Mouse (Mus musculus): ENCODE measurements around the gene Itprid2.

The Itprid2 gene

DNA sequence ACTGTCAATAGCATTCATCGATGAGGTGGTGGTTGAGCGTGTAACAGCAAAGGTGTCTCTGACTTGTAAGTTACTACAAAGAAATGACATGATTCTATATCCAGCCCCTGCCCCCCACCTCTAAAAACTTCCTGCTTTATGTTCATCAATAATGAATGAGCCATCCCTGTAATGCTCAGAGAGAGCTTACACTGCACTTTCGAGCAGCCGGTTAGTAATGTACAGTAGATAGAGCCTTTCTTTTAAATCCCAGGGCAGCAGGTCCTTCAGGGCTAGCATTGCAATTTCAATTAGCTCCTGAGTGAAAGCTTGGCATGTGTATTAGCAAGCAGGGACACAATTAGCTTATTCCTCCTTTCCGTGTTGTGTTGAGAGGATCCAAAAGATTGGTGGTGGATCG is 72.4 kb downstream of the Itprid2 start, which contains the start of gene Ppp1r1c:
Ppp1r1c (plus strand) TSS at position 206 of the 400 bp plus-strand sequence.
- DNase-seq (ENCODE audit: low read depth in 2 of 2, low spot score in 2 of 2), result no peak

DNA sequence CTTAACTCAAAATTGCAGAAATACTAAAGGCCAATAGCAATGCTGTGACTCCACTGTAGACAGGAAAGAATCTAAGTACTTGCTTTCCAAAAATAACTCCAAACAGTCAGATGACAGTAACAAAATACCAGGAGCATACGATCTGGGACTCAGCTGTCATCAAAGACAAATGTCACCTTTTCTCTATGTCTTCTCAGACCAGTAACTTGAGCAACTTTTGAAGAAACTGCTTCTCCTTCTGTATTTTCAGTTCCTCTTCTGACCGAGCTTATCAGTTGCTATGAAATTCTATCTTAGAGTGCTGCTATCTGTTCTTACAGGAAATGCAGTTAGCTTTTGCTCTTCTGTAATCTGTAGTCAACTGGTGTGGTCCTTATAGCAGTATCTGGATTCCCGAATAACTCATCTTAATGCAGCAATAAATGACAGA is 78.5 kb downstream of the Itprid2 start:
- DNase-seq (ENCODE audit: low read depth in 2 of 2, low spot score in 2 of 2), result no peak

- no peak for DNase-seq (ENCODE audit: low read depth in 2 of 2, low spot score in 2 of 2)
Measured at GRCm38 (mm10) chr2:79714745-79715144, 79.6 kb downstream of the Itprid2 start.

DNA sequence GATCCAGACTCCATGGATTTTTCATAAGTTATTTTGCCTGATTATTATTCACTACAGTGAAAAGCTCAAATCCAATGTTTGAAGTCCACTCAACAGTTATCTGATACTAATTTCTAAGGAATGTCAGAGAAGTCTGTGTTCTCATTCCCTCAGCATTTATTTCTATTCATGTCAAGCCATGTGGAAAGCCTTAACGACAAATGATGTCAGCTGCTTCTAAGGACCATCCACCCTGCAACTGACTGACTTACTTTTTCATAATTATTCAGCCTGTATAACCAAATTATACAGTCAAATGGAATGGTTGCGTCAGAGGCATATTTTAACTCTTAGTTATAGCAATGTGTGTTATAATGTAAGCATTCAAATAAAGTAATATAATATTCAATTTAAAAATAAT is 80.8 kb downstream of the Itprid2 start:
- no peak for DNase-seq (ENCODE audit: low read depth in 2 of 2, low spot score in 2 of 2)

DNA sequence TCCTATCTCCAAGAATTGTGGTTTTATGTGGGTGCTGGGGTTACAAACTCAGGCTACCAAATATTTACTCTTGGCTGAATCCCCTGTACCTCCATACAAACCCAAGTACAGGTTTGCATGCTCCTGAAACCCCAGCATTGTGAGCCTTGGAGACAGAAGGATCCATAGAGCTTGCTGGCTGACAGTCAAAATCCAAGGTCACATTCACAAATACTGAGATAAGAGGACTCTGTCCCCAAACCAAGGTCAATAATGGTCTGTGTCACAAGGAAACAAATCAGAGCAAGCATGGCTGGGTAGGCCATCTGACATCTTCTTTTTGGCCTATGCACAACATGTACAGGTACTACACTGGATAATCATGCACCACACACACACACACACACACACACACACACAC is 82.7 kb downstream of the Itprid2 start:
- DNase-seq (ENCODE audit: low read depth in 2 of 2, low spot score in 2 of 2), result no peak

DNA sequence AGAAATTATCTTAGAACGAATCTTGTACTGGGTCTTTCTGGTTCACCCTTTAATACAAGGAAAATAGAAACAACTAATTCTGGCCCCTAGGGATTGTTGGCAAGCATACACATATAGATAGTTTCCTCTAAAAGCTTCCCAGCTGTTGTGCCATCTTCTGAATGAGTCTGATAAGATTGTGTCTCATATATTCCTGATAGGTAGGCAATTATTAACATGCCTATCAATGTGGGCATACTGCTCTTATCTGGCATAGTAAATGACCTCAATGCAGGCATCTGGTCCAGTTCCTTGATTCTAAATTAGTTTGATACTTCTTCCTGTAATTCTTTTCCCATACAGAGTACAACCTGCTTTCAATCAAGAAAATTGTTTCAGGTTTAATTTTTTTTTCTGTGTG is 87.3 kb downstream of the Itprid2 start:
- no peak for DNase-seq (ENCODE audit: low read depth in 2 of 2, low spot score in 2 of 2)

All from CD8-positive naive resting alpha-beta T cell, adult 2 months (primary cell).